Mouse (Mus musculus) adrenal gland, adult 8-10 months (tissue): ENCODE data around the gene AI481877. TPM values are rescaled to one million over a fixed set of nuclear protein-coding genes. Genes with fewer than 3 reads are reported as not detected.

Experiments used
- DNase-seq: peaks from one replicate; pipeline ENCODE4 v3.0.0; 2022
- total RNA-seq, 4 experiments: library from RNA; stranded (reverse); gene quantifications; 2 replicates each; pipeline ENCODE4 v1.2.4; 2022

The AI481877 gene
- total RNA-seq, 4 experiments from 2014 or later: 0.25 to 0.27 TPM; not detected in 2

DNA sequence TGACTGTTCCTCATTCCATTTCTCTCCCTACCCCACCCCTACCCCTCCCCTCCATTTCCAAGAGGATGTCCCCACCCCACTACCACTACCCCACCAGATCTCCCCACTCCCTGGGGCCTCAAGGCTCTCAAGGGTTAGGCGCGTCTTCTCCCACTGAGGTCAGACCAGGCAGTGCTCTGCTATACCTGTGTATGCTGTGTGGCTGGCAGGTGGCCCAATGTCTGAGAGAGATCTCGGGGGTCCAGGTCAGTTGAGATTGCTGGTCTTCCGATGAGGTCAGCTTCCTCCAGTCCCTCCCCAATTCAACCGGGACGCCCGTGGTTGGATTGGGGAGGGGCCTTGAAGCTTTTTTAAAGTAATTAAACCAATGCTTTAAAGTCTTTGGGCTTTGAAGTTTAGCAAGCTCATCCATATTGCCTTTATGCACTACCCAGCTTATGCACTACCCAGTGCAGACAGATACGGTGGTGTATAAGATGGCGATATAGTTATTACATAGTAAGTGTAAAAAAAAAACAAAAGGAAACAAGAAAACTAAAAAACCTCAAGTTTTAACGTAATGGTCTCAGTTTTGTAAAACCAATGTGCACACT, 104.4 kb downstream of the AI481877 start:
- DNase-seq: no peak

DNA sequence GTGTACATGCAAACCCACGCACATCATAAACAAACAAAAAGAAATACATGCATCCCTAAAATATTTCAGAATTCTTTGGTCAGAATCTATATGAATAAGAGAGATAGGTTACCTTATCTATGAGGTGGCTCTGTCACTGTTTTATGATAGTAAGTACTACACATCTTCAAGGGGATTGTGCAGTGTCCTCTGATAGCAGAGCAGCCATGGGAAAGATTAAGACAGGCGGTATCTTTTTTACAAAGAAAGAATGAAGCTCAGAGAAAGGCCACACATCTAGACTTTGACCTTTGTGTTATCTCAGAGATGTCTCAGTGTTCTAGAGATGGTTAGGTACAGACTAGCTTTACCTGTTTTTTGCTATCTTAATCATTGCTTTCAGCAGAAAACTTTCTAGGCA, 121.9 kb downstream of the AI481877 start:
- DNase-seq: no peak

DNA sequence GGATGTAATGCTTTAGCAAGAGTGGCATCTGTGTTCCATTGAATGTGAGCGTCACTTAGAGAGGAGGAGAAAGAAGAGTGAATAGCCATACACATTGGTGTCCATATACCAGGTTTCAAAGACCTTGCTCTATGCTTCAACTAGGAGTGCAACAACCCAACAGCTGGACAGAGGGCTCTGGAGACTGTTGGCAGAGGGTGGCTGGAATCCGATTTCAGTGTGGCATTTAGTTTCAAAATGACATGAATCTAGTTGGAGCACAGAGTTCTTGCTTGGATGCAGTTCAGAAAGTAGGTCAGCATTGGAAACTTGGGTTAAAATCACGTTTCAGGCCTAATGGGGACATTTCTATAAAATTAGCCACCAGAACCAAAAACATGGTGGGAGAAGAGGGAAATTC, 123.6 kb downstream of the AI481877 start:
- DNase-seq: no peak

DNA sequence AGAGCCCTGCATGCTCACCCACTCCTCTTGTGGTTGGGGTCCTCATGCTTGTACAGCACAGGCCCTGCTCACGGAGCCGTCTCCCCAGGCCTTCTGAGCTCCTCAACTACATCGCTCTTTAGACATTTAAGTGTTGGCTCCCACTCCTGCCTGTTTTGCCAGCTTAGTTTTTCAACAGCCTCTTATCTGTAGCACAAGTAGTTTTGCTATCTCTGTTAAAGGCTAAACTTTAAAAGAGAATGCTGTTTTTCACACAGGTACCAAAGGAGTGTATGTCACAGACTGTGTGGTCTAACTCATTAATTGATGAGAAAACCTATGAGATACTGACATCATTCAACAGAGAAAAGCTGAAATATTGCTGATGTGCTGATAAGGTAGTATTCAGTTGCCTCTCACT, 127.3 kb downstream of the AI481877 start:
- no peak for DNase-seq

DNA sequence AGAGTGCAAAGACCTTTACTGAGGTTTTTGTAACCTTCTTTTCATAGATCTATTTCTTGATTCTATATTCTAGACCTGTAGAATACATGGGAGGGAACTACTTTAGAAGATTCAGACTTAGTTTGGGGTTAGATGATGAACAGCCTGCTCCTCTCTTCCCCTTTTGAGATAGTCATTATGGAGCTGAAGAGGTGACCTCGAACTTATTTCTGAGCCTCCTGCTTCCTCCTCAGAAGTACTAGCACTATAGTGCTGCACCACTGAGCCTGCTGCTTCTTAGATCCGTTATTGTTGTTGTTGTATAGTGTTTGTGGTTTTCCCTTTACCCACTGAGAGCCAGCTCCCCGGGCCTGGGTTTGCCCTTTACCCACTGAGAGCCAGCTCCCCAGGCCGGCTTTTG, 129.1 kb downstream of the AI481877 start:
- DNase-seq: no peak

DNA sequence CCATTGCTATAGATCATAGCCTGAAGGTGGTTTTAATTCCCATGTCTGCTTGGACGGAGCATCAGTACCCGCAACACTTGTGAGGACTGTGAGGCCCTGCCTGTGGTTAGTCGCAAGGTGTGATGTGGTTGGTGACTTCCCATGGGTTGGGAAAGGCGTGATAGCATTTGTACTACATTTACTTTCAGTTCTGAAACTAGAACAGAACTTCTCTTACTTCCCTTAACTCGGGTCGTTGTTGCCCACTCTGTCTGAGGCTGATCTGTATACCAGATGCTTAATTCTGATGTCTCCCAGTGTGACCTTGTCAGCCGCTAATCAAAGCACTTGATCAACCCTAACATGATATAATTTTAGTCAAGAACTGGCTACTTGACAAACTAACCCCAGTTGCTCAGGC, 129.6 kb downstream of the AI481877 start:
- DNase-seq: no peak

DNA sequence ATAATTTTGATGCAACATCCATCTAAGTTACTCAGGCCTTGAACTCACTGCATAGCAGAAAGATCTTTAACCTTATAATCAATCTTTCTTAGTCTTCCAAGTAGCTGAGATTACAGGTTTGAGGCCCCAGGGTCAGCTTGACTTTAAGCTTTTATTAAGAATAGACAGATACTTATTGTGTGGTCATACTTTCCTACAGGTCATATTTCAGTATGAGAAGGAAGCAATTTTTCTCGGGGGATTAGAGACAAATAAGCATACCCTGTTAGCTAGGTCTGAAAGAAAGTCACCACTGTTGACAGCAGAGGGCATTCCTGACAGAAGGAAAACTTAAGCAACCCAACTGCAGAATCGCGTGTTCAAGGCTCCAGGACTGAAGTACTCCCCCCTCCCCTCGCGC, 130.8 kb downstream of the AI481877 start:
- no peak for DNase-seq

DNA sequence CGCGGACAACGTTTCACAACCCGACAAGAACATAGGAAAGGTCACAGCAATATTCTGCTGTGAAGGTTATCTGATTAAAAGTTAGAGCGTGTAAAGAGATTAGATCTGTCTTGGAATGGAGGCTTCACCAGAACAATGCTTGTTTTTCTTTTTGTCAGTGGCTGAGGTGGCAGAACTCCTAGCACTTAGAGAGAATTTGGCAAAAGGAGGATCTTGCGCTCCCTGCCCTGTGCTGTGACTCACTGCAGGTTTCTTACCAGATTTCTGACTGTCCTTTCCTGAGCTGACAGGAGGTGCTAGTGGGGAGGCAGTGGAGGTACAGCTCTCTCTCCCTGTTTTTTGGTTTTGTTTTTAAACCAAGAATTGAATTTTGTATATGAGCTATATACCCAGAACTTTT, 131.8 kb downstream of the AI481877 start:
- DNase-seq: no peak

DNA sequence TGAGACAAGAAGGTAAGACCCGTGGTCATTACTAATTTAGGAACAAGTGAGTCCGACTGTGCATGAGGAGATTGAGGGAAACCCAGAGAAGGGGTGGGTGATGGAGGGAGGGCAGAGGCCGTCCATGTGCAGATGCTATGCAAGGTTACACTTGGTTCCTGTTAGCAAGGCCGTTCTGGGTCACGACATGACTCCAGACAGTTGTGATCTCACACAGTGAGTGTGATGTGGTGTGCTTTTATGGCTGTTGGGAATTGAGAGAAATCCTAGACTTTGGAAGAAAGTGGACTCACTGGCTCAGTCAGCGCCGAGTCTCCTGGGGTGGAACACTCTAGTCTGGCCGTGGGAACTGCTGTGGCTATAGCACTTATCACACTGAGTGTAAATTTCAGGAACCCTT, 132.6 kb downstream of the AI481877 start:
- no peak for DNase-seq

DNA sequence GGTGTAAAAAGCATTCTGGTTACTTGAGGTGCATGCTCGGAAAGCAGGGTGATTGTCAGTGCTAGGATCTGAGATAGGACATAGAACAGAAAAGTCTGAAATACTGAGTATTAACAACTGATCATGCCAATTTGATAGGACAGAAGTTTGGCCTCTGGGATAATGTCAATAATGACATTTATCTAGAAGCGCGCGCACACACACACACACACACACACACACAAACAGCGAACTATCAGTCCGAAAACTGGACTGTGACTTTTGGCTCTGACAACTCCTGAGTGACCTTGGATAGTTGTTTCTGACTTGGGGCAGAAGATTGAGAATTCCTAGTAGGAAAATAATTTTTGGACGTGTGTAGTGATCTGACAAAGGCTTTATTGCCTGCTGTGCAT, 135.0 kb downstream of the AI481877 start:
- no peak for DNase-seq

DNA sequence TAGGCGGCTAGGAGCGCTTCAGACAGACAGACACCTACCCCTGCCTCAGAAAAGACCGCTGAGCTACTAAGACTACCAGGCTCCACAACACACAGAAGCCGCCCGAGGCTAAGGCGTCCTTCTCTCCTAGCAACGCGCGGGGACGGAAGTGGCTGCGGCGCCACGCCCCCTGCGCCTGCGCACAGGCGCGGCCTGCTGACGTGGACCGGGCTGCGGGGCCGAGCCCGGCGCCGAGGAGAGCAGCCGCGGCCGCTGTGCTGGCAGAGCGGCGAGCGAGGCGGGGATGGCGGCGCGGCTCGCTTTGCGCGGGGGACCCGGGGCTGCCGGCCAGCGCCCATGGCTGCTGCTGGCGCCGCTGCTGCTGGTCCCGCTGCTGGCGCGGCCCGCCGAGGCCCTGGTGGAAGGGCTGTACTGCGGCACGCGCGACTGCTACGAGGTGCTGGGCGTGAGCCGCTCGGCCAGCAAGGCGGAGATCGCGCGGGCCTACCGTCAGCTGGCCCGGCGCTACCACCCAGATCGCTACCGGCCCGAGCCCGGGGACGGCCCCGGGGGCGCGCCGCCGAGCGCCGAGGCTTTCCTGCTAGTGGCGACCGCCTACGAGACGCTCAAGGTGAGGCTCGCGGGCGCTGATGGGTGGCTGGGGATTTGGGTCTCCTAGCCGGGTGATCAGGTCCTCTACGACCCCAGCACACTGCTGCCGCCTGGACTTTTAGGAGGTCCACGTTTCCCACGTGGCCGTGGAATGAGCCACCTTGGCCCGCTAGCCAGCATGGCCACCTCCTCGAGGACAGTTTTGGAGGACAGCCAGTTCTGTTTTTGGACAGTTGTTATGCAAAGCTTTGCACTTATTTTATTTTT, 135.6 kb downstream of the AI481877 start, which contains the start of gene Gm20503:
Gm20503 (plus strand) TSS at position 263 of the 858 bp plus-strand sequence.
- DNase-seq: peak; percentile 86

DNA sequence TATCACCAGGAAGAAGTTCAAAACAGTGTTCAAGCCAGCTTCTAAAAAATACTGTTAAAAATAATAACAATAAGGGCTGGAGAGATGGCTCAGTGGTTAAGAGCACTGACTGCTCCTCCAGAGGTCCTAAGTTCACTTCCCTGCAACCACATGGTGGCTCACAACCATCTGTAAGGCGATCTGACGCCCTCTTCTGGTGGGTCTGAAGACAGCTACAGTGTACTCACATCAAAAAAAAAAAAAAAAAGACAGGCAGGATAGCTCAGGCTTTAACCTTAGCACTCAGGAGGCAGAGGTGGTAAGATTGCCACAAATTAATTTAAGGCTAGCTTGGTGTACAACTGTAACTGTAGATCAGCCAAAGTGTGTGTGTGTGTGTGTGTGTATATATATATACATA, 138.2 kb downstream of the AI481877 start:
- no peak for DNase-seq

DNA sequence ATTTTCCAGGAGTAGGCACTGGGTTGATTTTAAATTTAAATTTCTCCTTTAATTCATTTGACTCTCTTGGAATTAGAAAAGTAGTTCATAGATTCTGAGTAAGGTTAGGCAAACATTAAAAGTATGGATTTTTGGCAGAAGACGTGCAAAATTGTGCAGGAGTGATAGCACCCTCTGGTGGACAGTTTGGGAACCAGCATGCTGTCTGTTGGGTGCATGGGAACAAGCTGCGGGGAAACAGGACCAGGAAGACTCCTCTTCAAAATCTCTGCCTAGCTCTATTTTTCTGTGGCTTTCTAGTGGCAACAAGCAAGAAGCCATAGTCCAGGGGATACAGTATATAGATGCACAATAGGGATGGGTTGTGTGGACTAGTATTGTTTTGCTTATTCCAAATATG, 139.1 kb downstream of the AI481877 start:
- DNase-seq: peak; percentile 41

DNA sequence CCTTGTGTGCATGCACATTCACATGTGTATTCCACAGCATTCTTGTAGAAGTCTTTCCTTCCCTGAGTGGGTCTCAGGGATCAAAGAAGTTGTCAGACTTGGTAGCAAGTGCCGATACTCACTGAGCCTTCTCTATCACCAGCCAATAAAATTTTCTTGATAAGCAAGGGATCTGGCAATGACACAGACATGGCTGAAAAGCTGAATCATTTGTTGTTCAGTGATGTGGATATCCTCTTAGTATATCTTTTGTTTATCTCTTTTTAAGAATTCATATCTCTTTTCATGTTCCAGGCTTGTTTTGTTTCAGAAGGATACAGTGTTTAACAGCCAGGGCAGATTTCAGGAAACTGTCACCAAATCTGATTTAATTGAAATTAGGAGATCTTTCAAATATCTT, 140.1 kb downstream of the AI481877 start:
- no peak for DNase-seq

DNA sequence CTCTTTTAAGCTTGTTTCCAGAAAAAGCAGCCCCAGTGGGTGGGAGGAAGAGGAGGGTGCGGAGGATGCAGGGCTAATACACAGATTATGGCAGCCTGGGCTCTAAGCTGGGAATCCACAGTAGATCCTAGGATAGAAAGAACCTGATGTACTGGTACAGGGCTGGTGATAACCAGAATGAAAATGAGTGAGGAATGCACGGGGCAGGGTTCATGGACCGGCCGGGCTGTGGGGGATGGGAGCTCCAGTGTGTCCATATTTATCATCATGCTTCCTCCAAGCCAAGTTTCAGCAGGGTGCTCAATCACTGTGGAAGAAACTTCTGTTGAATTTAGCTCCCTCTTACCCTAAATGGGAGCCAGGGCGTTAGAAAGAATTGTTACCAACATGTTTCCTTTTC, 141.7 kb downstream of the AI481877 start:
- DNase-seq: no peak

DNA sequence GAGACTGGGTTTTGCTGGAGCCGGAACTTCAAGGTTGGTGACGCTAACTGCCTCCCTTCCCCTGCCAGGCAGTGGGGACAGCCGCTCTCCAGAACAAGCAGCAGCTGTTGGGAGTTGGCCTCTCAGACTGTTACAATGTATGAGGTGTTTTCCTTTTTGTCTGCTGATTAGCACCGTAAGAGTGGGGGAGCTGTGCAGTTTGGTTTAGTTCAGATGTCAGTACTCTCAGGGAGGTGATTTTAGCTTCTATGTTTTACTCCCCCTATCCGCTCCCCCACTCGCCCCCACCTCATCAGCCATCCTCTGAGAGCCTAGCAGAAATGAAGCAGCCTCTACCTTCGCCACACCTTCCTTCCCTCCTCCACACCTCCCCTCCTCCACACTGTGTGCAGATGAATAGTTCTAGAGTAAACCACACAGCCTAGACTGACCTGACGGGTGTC, 143.5 kb downstream of the AI481877 start:
- DNase-seq: no peak

DNA sequence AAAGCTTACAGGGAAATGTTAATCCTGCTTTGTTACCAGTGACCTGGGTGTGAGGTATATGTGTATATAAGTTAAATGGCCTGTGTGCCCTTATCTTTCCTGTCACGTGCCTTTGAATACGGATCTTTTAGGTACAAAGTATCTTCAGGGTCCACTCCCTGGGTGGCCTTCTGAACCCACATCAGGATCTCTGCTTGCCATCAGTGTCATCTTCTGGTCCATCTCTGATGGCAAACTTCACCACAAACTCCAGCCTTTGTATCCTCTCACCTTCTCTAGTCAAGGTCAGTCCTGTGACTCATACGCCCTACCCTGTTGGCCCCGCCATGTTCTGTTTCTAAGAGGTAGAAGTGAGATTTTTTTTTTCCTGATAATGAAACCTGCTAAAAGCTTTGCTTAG, 144.0 kb downstream of the AI481877 start, which contains the start of gene Dnajc25:
Dnajc25 (plus strand) TSS at position 301 of the 400 bp plus-strand sequence.
- no peak for DNase-seq

Other genes with a start within 250 kb of the AI481877 start
- gene Ecpas, start 226.2 kb downstream of the AI481877 start, total RNA-seq: 100 to 1,000 TPM; 142 to 177 (median 168) TPM
- 10 to 100 TPM in 2 of 4 experiments, 1 to 10 TPM in 2; 4.3 to 11.6 (median 8.5) TPM for gene Zkscan16, start 195.4 kb downstream of the AI481877 start, total RNA-seq
- gene Ptgr1, start 151.9 kb downstream of the AI481877 start, total RNA-seq: 10 to 100 TPM; 18.0 to 54.4 (median 29.9) TPM
- 10 to 100 TPM; 13.1 to 19.6 (median 15.3) TPM for gene Dnajc25, start 143.9 kb downstream of the AI481877 start, total RNA-seq
- 1 to 10 TPM in 3 of 4 experiments, not detected in 1; 2.7 to 8.3 (median 6.3) TPM for gene Gm20503, start 135.8 kb downstream of the AI481877 start, total RNA-seq
- gene Gng10, start 103.9 kb downstream of the AI481877 start, total RNA-seq: 10 to 100 TPM; 22.4 to 39.2 (median 34.3) TPM
- 10 to 100 TPM; 34.6 to 58.9 (median 48.2) TPM for gene Ugcg, start 50.3 kb upstream of the AI481877 start, total RNA-seq